Mouse (Mus musculus) C2C12 (cell line): ENCODE data around the gene Slc15a2. TPM values are rescaled to one million over a fixed set of nuclear protein-coding genes. Genes with fewer than 3 reads are reported as not detected.

Experiments used
- H3K27me3 ChIP-seq: one replicate; pipeline ENCODE4 v1.6.1; 2011; ENCODE audit not compliant: control insufficient read depth, insufficient read depth, insufficient read length
- H3K36me3 ChIP-seq: one replicate; pipeline ENCODE4 v1.6.1; 2011; ENCODE audit not compliant: control insufficient read depth, insufficient read depth
- H3K4me3 ChIP-seq: one replicate; pipeline ENCODE4 v1.5.1; 2011; ENCODE audit warnings: mild to moderate bottlenecking, control low read depth; ENCODE audit not compliant: poor library complexity, insufficient read depth, severe bottlenecking
- H3K79me2 ChIP-seq: one replicate; pipeline ENCODE4 v1.6.1; 2011; ENCODE audit not compliant: control insufficient read depth, insufficient read depth
- H3K79me3 ChIP-seq: one replicate; pipeline ENCODE4 v1.6.1; 2011; ENCODE audit warnings: low read depth, control low read depth
- H3ac ChIP-seq: one replicate; pipeline ENCODE3; 2011; ENCODE audit warnings: low read depth; ENCODE audit not compliant: control insufficient read depth, insufficient read length
- CEBPB ChIP-seq: IDR thresholded peaks from one replicate; pipeline ENCODE4 v1.6.1; 2011; ENCODE audit warnings: low read depth, mild to moderate bottlenecking, control low read depth, moderate library complexity
- CTCF ChIP-seq: IDR thresholded peaks from one replicate; pipeline ENCODE4 v1.5.1; 2011; ENCODE audit not compliant: control insufficient read depth, insufficient read depth, insufficient read length
- FOSL1 ChIP-seq: IDR thresholded peaks from one replicate; pipeline ENCODE4 v1.8.0; 2011; ENCODE audit warnings: mild to moderate bottlenecking, low read length; ENCODE audit not compliant: poor library complexity, insufficient read depth, severe bottlenecking
- MAX ChIP-seq: IDR thresholded peaks from one replicate; pipeline ENCODE4 v1.6.1; 2011; ENCODE audit warnings: mild to moderate bottlenecking, control low read depth
- MYOD1 ChIP-seq: IDR thresholded peaks from one replicate; pipeline ENCODE4 v1.6.1; 2011; ENCODE audit warnings: low read depth; ENCODE audit not compliant: control insufficient read depth, insufficient read length
- MYOG ChIP-seq: IDR thresholded peaks from one replicate; pipeline ENCODE4 v1.6.1; 2011; ENCODE audit not compliant: control insufficient read depth, insufficient read length; ENCODE audit errors: extremely low read depth
- USF1 ChIP-seq: IDR thresholded peaks from one replicate; pipeline ENCODE4 v1.6.1; 2011; ENCODE audit warnings: low read depth, mild to moderate bottlenecking, control low read depth, moderate library complexity
- polyA plus RNA-seq: library from polyadenylated mRNA; unstranded; fragments of >200 nt; fragmentation: generic; extraction: Trizol; gene quantifications from one replicate; pipeline ENCODE4 v1.2.1, GENCODE M21; 2012; ENCODE audit warnings: missing spikeins

Slc15a2 gene
- polyA plus RNA-seq, 1 experiment: not detected

- Histone ChIP-seq H3K36me3 (no peaks in the 10 kb centered on the region), H3K27me3 (no peaks in the 10 kb centered on the region)
Measured at GRCm38 (mm10) chr16:36820016-36820415, 35.3 kb upstream of the Slc15a2 start.

GRCm38 (mm10) chr16:36817321-36817926, 32.7 kb upstream of the Slc15a2 start:
- no peak overlapping the region for H3K4me3 ChIP-seq
- H3K79me3 ChIP-seq: no peaks in the 10 kb centered on the region
- H3K27me3 ChIP-seq: no peaks in the 10 kb centered on the region
- H3K36me3 ChIP-seq: no peaks in the 10 kb centered on the region
- no peak overlapping the region for H3ac ChIP-seq
- H3K79me2 ChIP-seq: no peaks in the 10 kb centered on the region
- TF ChIP-seq CEBPB (no peak), CTCF (peak; percentile 22), MYOG (no peak), FOSL1 (no peak), USF1 (no peak), MAX (no peak), MYOD1 (no peak)

More at GRCm38 (mm10) chr16:36820016-36820415, 35.3 kb upstream of the Slc15a2 start:
- no peaks in the 10 kb centered on the region for H3K79me3 ChIP-seq
- no peaks in the 10 kb centered on the region for H3K79me2 ChIP-seq
- TF ChIP-seq MYOG (no peak), CEBPB (no peak), CTCF (no peak), MAX (no peak), MYOD1 (no peak), FOSL1 (no peak), USF1 (no peak)
- H3ac ChIP-seq: no peak overlapping the region
- no peak overlapping the region for H3K4me3 ChIP-seq

DNA sequence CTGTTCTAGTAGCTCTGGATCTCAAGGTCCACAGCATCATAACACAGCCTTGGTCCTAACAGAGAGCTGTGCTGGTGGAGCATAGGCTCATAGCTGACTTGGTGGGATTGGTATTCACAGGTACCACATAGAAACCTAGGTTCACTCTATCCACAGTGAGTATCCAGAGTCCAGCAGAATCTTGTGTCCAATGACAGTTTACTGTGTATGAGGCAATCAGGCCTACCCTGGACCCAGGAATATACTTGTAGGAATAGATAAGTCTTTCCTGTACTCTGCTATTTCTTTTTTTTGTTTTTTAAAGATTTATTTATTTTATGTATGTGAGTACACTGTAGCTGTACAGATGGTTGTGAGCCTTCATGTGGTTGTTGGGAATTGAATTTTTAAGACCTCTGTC, 32.2 kb upstream of the Slc15a2 start:
- Histone ChIP-seq H3K4me3 (no peak overlapping the region), H3K79me3 (no peaks in the 10 kb centered on the region), H3K79me2 (no peaks in the 10 kb centered on the region), H3K36me3 (no peaks in the 10 kb centered on the region), H3K27me3 (no peaks in the 10 kb centered on the region), H3ac (no peak overlapping the region)
- TF ChIP-seq CEBPB: no peak
- TF ChIP-seq CTCF: no peak
- no peak for TF ChIP-seq FOSL1
- TF ChIP-seq MYOG: no peak
- no peak for TF ChIP-seq MYOD1
- TF ChIP-seq MAX: no peak
- no peak for TF ChIP-seq USF1

DNA sequence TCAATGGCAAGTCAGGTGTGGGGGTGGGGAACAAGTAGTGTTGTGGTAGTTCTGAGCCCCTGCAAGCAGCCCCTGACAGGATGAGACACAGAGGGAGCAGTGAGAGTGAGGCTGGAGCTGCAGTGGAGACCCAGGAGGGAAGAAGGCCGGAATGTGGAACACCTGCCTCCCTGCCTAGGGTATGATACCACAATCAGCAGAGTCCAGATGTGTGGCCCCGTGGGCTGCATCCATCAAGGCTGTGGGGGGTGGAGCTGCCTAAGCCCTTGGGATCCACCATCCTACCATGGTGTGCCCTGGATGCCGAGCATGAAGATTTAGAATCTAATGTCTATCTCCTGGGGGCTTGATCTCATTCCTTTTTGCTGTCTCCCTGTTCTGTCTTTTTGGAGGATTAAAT, 28.9 kb upstream of the Slc15a2 start:
- H3K4me3 ChIP-seq: no peak overlapping the region
- H3K79me3 ChIP-seq: no peaks in the 10 kb centered on the region
- H3K79me2 ChIP-seq: no peaks in the 10 kb centered on the region
- H3K27me3 ChIP-seq: no peaks in the 10 kb centered on the region
- H3ac ChIP-seq: no peak overlapping the region
- no peak for TF ChIP-seq MYOD1
- no peak for TF ChIP-seq MYOG
- no peak for TF ChIP-seq FOSL1
- no peak for TF ChIP-seq USF1
- TF ChIP-seq CEBPB: no peak
- TF ChIP-seq MAX: no peak
- no peak for TF ChIP-seq CTCF
- H3K36me3 ChIP-seq: no peaks in the 10 kb centered on the region

DNA sequence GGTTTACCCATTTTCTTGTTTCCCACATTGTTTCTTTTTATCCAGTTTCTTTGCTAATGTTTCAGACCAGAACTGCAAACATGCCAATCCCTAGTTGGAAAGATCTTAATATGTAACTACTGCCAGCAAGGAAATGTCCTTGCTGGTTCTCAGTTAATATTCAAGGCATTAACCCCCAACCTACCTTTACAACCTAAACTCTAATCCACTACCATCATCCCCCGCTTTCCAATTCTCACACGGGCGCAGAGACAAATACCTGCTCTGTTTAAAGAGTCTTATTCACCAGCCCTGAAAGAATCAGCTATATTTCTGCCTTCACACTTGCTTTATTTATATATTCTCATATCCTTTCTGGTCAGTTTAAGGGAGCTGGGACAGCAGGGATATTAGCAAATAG, 23.9 kb upstream of the Slc15a2 start:
- Histone ChIP-seq H3K27me3 (no peaks in the 10 kb centered on the region), H3ac (no peak overlapping the region), H3K79me3 (no peaks in the 10 kb centered on the region), H3K36me3 (no peaks in the 10 kb centered on the region), H3K4me3 (no peak overlapping the region), H3K79me2 (no peaks in the 10 kb centered on the region)
- no peak for TF ChIP-seq CTCF
- no peak for TF ChIP-seq MAX
- TF ChIP-seq FOSL1: no peak
- TF ChIP-seq MYOG: no peak
- no peak for TF ChIP-seq USF1
- no peak for TF ChIP-seq MYOD1
- no peak for TF ChIP-seq CEBPB

DNA sequence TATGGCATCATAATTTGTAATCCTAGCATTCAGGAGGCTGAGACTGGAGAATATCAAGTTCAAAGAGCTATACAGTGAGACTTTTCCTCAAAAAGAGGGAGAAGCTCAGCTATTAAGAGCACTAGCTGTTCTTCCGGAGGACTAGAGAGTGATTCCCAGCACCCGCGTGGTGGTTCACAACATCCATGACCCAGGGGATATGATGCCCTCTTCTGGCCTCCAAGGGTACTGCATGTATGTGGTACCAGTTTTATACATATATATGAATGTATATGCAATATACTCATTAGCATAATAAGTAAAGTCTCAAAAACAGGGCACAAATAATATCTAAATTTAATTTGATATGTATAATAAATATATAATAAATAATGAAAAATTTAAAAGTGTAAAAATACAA, 17.6 kb upstream of the Slc15a2 start:
- no peaks in the 10 kb centered on the region for H3K79me3 ChIP-seq
- no peaks in the 10 kb centered on the region for H3K36me3 ChIP-seq
- TF ChIP-seq USF1: no peak
- no peak for TF ChIP-seq CTCF
- TF ChIP-seq FOSL1: no peak
- TF ChIP-seq CEBPB: no peak
- no peak for TF ChIP-seq MYOD1
- no peak for TF ChIP-seq MYOG
- no peak for TF ChIP-seq MAX
- H3K4me3 ChIP-seq: no peak overlapping the region
- H3ac ChIP-seq: no peak overlapping the region
- no peaks in the 10 kb centered on the region for H3K27me3 ChIP-seq
- no peaks in the 10 kb centered on the region for H3K79me2 ChIP-seq
